In the genomic region with DNA sequence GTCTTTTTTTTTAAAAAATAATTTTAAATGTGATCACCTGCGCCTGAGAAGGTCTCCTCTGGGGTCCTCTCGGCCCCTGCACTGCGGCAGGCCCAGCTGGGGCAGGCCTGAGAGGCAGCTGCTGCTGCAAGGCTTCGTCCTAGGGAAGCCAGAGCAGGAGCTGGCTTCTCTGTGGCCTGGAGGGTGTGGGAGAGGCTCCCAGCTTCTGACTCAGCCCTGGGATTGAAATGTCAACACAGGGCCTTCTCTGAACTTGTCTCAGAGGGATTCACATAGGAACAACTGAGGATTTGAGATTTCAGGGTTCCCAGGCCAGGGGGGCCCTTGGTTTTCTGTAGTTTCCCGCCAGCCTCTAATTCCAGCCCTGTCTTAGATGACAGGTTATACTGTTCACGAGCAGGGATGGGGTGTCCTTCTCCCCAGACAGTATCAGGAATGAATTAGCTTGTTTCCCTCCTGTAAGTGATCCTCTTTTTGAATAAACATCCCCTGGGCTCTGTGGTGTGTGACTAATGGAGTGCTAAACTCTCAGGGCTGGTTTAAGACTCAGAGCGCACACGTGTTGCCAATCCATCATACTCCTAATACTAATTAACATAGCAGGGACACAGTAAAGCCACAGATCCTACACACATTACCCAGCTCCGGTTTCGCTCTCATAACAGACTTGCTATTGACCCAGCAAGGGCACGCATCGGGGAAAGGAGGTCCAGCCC, we compare ENCODE assay signal across 18 mouse cellular contexts. TPM values are rescaled to one million over a fixed set of nuclear protein-coding genes. Genes with fewer than 3 reads are reported as not detected.
DNase-seq lines count a peak whose midpoint lies in the region; ATAC-seq and TF ChIP-seq lines count a peak whose summit lies in the region.
"Had no signal": no experiment of that assay in that cellular context is flagged by ENCODE, and none has a peak within 500 bp of the region (broad histone marks: within the 10 kb centered on the region; RNA-seq: fewer than 3 reads in every experiment).

No protein-coding gene starts in this region.

- H3K9me3 ChIP-seq in kidney, postnatal 0 days (replicated peaks; ENCODE audit: low read length): no peaks in the 10 kb centered on the region
- no peaks in the 10 kb centered on the region for H3K9me3 ChIP-seq in limb, embryonic 10.5 days (replicated peaks)
- no peaks in the 10 kb centered on the region for H3K9me3 ChIP-seq in stomach, embryonic 14.5 days (ENCODE audit: control insufficient read depth, low read depth, low read length)
- H3K9me3 ChIP-seq: heart, embryonic 10.5 days; hindbrain, embryonic 12.5 days; lung, embryonic 15.5 days; megakaryocyte, embryonic 14.5 days had no signal

- no peaks in the 10 kb centered on the region for H3K4me1 ChIP-seq in kidney, postnatal 0 days (replicated peaks; ENCODE audit: insufficient read depth, low read length)
- H3K4me1 ChIP-seq in limb, embryonic 10.5 days: peaks cover 37% of the 10 kb centered on the region
- H3K4me1 ChIP-seq in stomach, embryonic 14.5 days (ENCODE audit: control insufficient read depth, insufficient read depth, low read length): peaks cover 8% of the 10 kb centered on the region; the same call in 1 of the 2 replicates
- H3K4me1 ChIP-seq: megakaryocyte, embryonic 14.5 days had no signal

- peak; percentile 68 for DNase-seq in embryo, embryonic 10 days (ENCODE audit: low spot score)
- no peak for DNase-seq in embryo, embryonic 9.5 days (ENCODE audit: extremely low spot score)
- peak; percentile 79 for DNase-seq in kidney, postnatal 0 days (ENCODE audit: low spot score)
- no peak for DNase-seq in kidney, adult 11 months
- DNase-seq in limb, embryonic 10.5 days (ENCODE audit: low spot score): peak; percentile 52
- DNase-seq in ovary, postnatal 14 days (ENCODE audit: low spot score): no peak
- DNase-seq in heart, postnatal 4 days: no peak
- DNase-seq: adrenal gland, postnatal 25 days; forebrain, postnatal 0 days; kidney, adult 2 months; layer of hippocampus, adult 9-11 months; left cerebral cortex, postnatal 4 days; right cerebral cortex, adult 18-20 months had no signal

- no peak for TF ChIP-seq CTCF in kidney, postnatal 0 days (IDR thresholded peaks at IDR 0.05; ENCODE audit: low read depth)

- peak; percentile 76; the same call in 1 of the 2 replicates for ATAC-seq in kidney, postnatal 0 days (replicated peaks; ENCODE audit: low FRiP score, low read depth)
- ATAC-seq in stomach, embryonic 14.5 days (ENCODE audit: insufficient number of reproducible peaks, insufficient read depth, low FRiP score, low read depth): peak; percentile 53; the same call in 1 of the 2 replicates
- ATAC-seq: forebrain, postnatal 0 days had no signal

- H3K27ac ChIP-seq in kidney, postnatal 0 days: no peak overlapping the region
- H3K27ac ChIP-seq in limb, embryonic 10.5 days: peak overlapping the region; percentile 73
- no peak overlapping the region for H3K27ac ChIP-seq in stomach, embryonic 14.5 days (ENCODE audit: low read length)
- H3K27ac ChIP-seq: heart, embryonic 10.5 days; hindbrain, embryonic 12.5 days; lung, embryonic 15.5 days had no signal

- 30% methylated on average over 12 of the region's 12 CpGs for WGBS in kidney, postnatal 0 days
- 33% methylated on average over 12 of the region's 12 CpGs for WGBS in limb, embryonic 10.5 days
- 31% methylated on average over 12 of the region's 12 CpGs for WGBS in stomach, embryonic 14.5 days

- peaks cover 17% of the 10 kb centered on the region; the same call in 1 of the 2 replicates for H3K27me3 ChIP-seq in kidney, postnatal 0 days (ENCODE audit: insufficient read depth, low read length)
- peaks cover 15% of the 10 kb centered on the region for H3K27me3 ChIP-seq in limb, embryonic 10.5 days (ENCODE audit: low read depth, poor library complexity, severe bottlenecking)
- H3K27me3 ChIP-seq in stomach, embryonic 14.5 days (ENCODE audit: control insufficient read depth, insufficient read depth, low read length): no peaks in the 10 kb centered on the region
- H3K27me3 ChIP-seq: hindbrain, embryonic 12.5 days; megakaryocyte, embryonic 14.5 days had no signal

- H3K4me3 ChIP-seq in kidney, postnatal 0 days (replicated peaks; ENCODE audit: low read depth, low read length): no peak overlapping the region
- H3K4me3 ChIP-seq in limb, embryonic 10.5 days: no peak overlapping the region
- H3K4me3 ChIP-seq in stomach, embryonic 14.5 days (ENCODE audit: low read depth, low read length): no peak overlapping the region
- H3K4me3 ChIP-seq: heart, embryonic 10.5 days; hindbrain, embryonic 12.5 days; lung, embryonic 15.5 days; megakaryocyte, embryonic 14.5 days had no signal

- H3K4me2 ChIP-seq in kidney, postnatal 0 days (ENCODE audit: low read length): no peak overlapping the region
- H3K4me2 ChIP-seq in stomach, embryonic 14.5 days (replicated peaks; ENCODE audit: low read depth, low read length): no peak overlapping the region
- H3K4me2 ChIP-seq: hindbrain, embryonic 12.5 days; lung, embryonic 15.5 days had no signal

- H3K9ac ChIP-seq in kidney, postnatal 0 days (ENCODE audit: low read depth, low read length): no peak overlapping the region
- no peak overlapping the region for H3K9ac ChIP-seq in stomach, embryonic 14.5 days (replicated peaks; ENCODE audit: low read depth, low read length)
- H3K9ac ChIP-seq: forebrain, postnatal 0 days; hindbrain, embryonic 12.5 days; lung, embryonic 15.5 days had no signal

- no peaks in the 10 kb centered on the region for H3K36me3 ChIP-seq in kidney, postnatal 0 days (ENCODE audit: insufficient read depth, low read length)
- no peaks in the 10 kb centered on the region for H3K36me3 ChIP-seq in limb, embryonic 10.5 days
- no peaks in the 10 kb centered on the region for H3K36me3 ChIP-seq in stomach, embryonic 14.5 days (ENCODE audit: control insufficient read depth, insufficient read depth, low read length)
- H3K36me3 ChIP-seq: heart, embryonic 10.5 days; hindbrain, embryonic 12.5 days; lung, embryonic 15.5 days had no signal

RNA-seq across cellular contexts. Expression of gene Dmrt2, which starts 18.0 kb away (rescaled TPM):
- 6.0 TPM in 2 replicates for polyA plus RNA-seq in kidney, postnatal 0 days (2015; fragmentation: Nextera tagmentation; extraction: Ambion mirVana)
- polyA plus RNA-seq in limb, embryonic 10.5 days (2016; fragmentation: Nextera tagmentation; extraction: Ambion mirVana): 2.6 and 5.6 TPM in 2 replicates
- 1.9 and 2.1 TPM in 2 replicates for polyA plus RNA-seq in stomach, embryonic 14.5 days (2014; fragmentation: Nextera tagmentation; extraction: Ambion mirVana)
- total RNA-seq in heart, postnatal 4 days (2021): not detected

RNA-seq across cellular contexts. Expression of gene Dmrt3, which starts 44.1 kb away (rescaled TPM):
- polyA plus RNA-seq in kidney, postnatal 0 days (2015; fragmentation: Nextera tagmentation; extraction: Ambion mirVana): 0.04 TPM in 1 of 2 replicates, not detected in the other
- 0.10 and 0.26 TPM in 2 replicates for polyA plus RNA-seq in limb, embryonic 10.5 days (2016; fragmentation: Nextera tagmentation; extraction: Ambion mirVana)
- 1.0 and 1.9 TPM in 2 replicates for polyA plus RNA-seq in stomach, embryonic 14.5 days (2014; fragmentation: Nextera tagmentation; extraction: Ambion mirVana)
- total RNA-seq in heart, postnatal 4 days (2021): not detected
- total RNA-seq: adrenal gland, postnatal 25 days had no signal
- polyA plus RNA-seq: heart, embryonic 10.5 days; kidney, adult 2 months had no signal

Comparison
In these comparisons a context has a peak if more than half of its experiments do, and no peak if none do; other contexts are left out.
1. DNase-seq: peak in embryo, embryonic 10 days (single experiment), kidney, postnatal 0 days (single experiment) and limb, embryonic 10.5 days (single experiment); none in embryo, embryonic 9.5 days (single experiment), kidney, adult 11 months (single experiment), ovary, postnatal 14 days (single experiment) and heart, postnatal 4 days (single experiment).